Mouse (Mus musculus) brain, embryonic 14.5 days (tissue): ENCODE measurements around the gene Nos2.

Experiments
- CTCF ChIP-seq: fragments of 200-500 bp; IDR thresholded peaks from 2 replicates; pipeline ENCODE4 v1.5.1; 2012; ENCODE audit warnings: inconsistent platforms, mild to moderate bottlenecking, moderate library complexity, borderline replicate concordance; ENCODE audit not compliant: insufficient read depth, insufficient read length; ENCODE audit errors: extremely low read depth
- POLR2A ChIP-seq: fragments of 200-500 bp; IDR thresholded peaks from 2 replicates; pipeline ENCODE4 v1.6.1; 2012; ENCODE audit warnings: mild to moderate bottlenecking, inconsistent platforms, borderline replicate concordance; ENCODE audit not compliant: poor library complexity, insufficient read depth, insufficient read length, severe bottlenecking; ENCODE audit errors: extremely low read depth

GRCm38 (mm10) chr11:78956260-78956659 is 35.7 kb downstream of the Nos2 start:
- no peak for TF ChIP-seq POLR2A
- peak; percentile 91 for TF ChIP-seq CTCF
